Mouse (Mus musculus): ENCODE results near the gene Fam50b. TPM values are rescaled to one million over a fixed set of nuclear protein-coding genes. Genes with fewer than 3 reads are reported as not detected.

The Fam50b gene
- not detected in 2 replicates for polyA plus RNA-seq (2014; fragmentation: Nextera tagmentation; extraction: Ambion mirVana)

GRCm38 (mm10) chr13:34734686-34735085, at the start of gene Fam50b:
Fam50b (plus strand) TSS chr13:34734850.
- no peak within 1 kb of the TSS for H3K27ac ChIP-seq (replicated peaks; ENCODE audit: low read depth, low read length)
- H3K4me2 ChIP-seq (ENCODE audit: low read length) = no peak within 1 kb of the TSS
- no peaks in the 10 kb centered on the region for H3K27me3 ChIP-seq (ENCODE audit: control insufficient read depth, insufficient read depth, low read length)
- H3K4me3 ChIP-seq (replicated peaks; ENCODE audit: low read depth, low read length) = no peak within 1 kb of the TSS
- no peaks in the 10 kb centered on the region for H3K4me1 ChIP-seq (ENCODE audit: control insufficient read depth, insufficient read depth, low read length)
- no peak within 1 kb of the TSS for H3K9ac ChIP-seq (replicated peaks; ENCODE audit: low read length)
- H3K9me3 ChIP-seq (ENCODE audit: control insufficient read depth, low read length) = no peaks in the 10 kb centered on the region
- DNase-seq (peak; percentile 57), ATAC-seq (ENCODE audit: low FRiP score, low TSS enrichment) (no peak)
- H3K36me3 ChIP-seq (ENCODE audit: control insufficient read depth, insufficient read depth, low read length) = no peaks in the 10 kb centered on the region
- WGBS = 32% methylated on average over 5 of the region's 5 CpGs

GRCm38 (mm10) chr13:34685008-34685765, 49.5 kb upstream of the Fam50b start:
- no peak for DNase-seq
- 73% methylated on average over 7 of the region's 7 CpGs for WGBS
- Histone ChIP-seq H3K9me3 (ENCODE audit: control insufficient read depth, low read length) (no peaks in the 10 kb centered on the region), H3K4me1 (ENCODE audit: control insufficient read depth, insufficient read depth, low read length) (0 out of 2 replicates have a peak, but pooled peaks cover 2% of the 10 kb centered on the region), H3K27ac (replicated peaks; ENCODE audit: low read depth, low read length) (no peak overlapping the region), H3K4me3 (replicated peaks; ENCODE audit: low read depth, low read length) (no peak overlapping the region), H3K4me2 (ENCODE audit: low read length) (no peak overlapping the region), H3K36me3 (ENCODE audit: control insufficient read depth, insufficient read depth, low read length) (no peaks in the 10 kb centered on the region), H3K27me3 (ENCODE audit: control insufficient read depth, insufficient read depth, low read length) (no peaks in the 10 kb centered on the region), H3K9ac (replicated peaks; ENCODE audit: low read length) (no peak overlapping the region)
- no peak for ATAC-seq (ENCODE audit: low FRiP score, low TSS enrichment)

- H3K4me2 ChIP-seq (ENCODE audit: low read length) = no peak overlapping the region
- H3K4me1 ChIP-seq (ENCODE audit: control insufficient read depth, insufficient read depth, low read length) = no peaks in the 10 kb centered on the region
- no peak overlapping the region for H3K4me3 ChIP-seq (replicated peaks; ENCODE audit: low read depth, low read length)
- DNase-seq (no peak), ATAC-seq (ENCODE audit: low FRiP score, low TSS enrichment) (no peak)
- no peaks in the 10 kb centered on the region for H3K27me3 ChIP-seq (ENCODE audit: control insufficient read depth, insufficient read depth, low read length)
- H3K36me3 ChIP-seq (ENCODE audit: control insufficient read depth, insufficient read depth, low read length) = no peaks in the 10 kb centered on the region
- H3K9ac ChIP-seq (replicated peaks; ENCODE audit: low read length) = no peak overlapping the region
- no peak overlapping the region for H3K27ac ChIP-seq (replicated peaks; ENCODE audit: low read depth, low read length)
- H3K9me3 ChIP-seq (ENCODE audit: control insufficient read depth, low read length) = no peaks in the 10 kb centered on the region
- 85% methylated on average over 1 of the region's 1 CpGs for WGBS
Observed at GRCm38 (mm10) chr13:34691049-34691448, 43.6 kb upstream of the Fam50b start.

- 83% methylated on average over 6 of the region's 6 CpGs for WGBS
Observed at GRCm38 (mm10) chr13:34693111-34693510, 41.5 kb upstream of the Fam50b start.

GRCm38 (mm10) chr13:34696734-34697332, 37.8 kb upstream of the Fam50b start:
- 81% methylated on average over 7 of the region's 7 CpGs for WGBS
- no peak for DNase-seq
- Histone ChIP-seq H3K4me1 (ENCODE audit: control insufficient read depth, insufficient read depth, low read length) (no peaks in the 10 kb centered on the region), H3K4me3 (replicated peaks; ENCODE audit: low read depth, low read length) (no peak overlapping the region), H3K27me3 (ENCODE audit: control insufficient read depth, insufficient read depth, low read length) (no peaks in the 10 kb centered on the region), H3K9me3 (ENCODE audit: control insufficient read depth, low read length) (no peaks in the 10 kb centered on the region), H3K9ac (replicated peaks; ENCODE audit: low read length) (no peak overlapping the region), H3K36me3 (ENCODE audit: control insufficient read depth, insufficient read depth, low read length) (no peaks in the 10 kb centered on the region), H3K4me2 (ENCODE audit: low read length) (no peak overlapping the region), H3K27ac (replicated peaks; ENCODE audit: low read depth, low read length) (no peak overlapping the region)
- no peak for ATAC-seq (ENCODE audit: low FRiP score, low TSS enrichment)

More at GRCm38 (mm10) chr13:34693111-34693510, 41.5 kb upstream of the Fam50b start:
- Histone ChIP-seq H3K4me1 (ENCODE audit: control insufficient read depth, insufficient read depth, low read length) (no peaks in the 10 kb centered on the region), H3K4me3 (replicated peaks; ENCODE audit: low read depth, low read length) (no peak overlapping the region), H3K4me2 (ENCODE audit: low read length) (no peak overlapping the region), H3K27me3 (ENCODE audit: control insufficient read depth, insufficient read depth, low read length) (no peaks in the 10 kb centered on the region), H3K9me3 (ENCODE audit: control insufficient read depth, low read length) (no peaks in the 10 kb centered on the region), H3K36me3 (ENCODE audit: control insufficient read depth, insufficient read depth, low read length) (no peaks in the 10 kb centered on the region), H3K9ac (replicated peaks; ENCODE audit: low read length) (no peak overlapping the region), H3K27ac (replicated peaks; ENCODE audit: low read depth, low read length) (no peak overlapping the region)
- DNase-seq (no peak), ATAC-seq (ENCODE audit: low FRiP score, low TSS enrichment) (no peak)

DNA sequence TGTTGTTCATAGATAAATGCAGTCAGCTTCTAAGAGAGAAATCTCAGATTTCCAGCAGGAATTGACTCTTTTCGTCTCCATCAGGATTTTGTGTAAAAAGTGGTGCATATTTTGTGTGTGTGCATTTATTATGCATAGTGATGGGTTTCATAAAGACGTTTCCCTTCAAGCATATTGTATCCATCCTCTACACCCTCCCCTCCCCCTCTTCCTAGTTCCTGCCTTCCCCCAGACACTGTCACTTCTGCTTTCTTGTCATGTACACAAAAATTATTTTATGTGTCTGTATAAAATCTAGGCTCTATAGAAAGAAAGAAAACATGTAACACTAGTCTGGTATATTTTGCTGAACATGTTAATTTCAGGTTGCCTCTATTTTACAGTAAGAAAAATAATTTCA, 34.6 kb upstream of the Fam50b start:
- H3K9me3 ChIP-seq (ENCODE audit: control insufficient read depth, low read length) = no peaks in the 10 kb centered on the region
- no peak overlapping the region for H3K27ac ChIP-seq (replicated peaks; ENCODE audit: low read depth, low read length)
- H3K4me3 ChIP-seq (replicated peaks; ENCODE audit: low read depth, low read length) = no peak overlapping the region
- no peak overlapping the region for H3K9ac ChIP-seq (replicated peaks; ENCODE audit: low read length)
- H3K4me2 ChIP-seq (ENCODE audit: low read length) = no peak overlapping the region
- H3K27me3 ChIP-seq (ENCODE audit: control insufficient read depth, insufficient read depth, low read length) = no peaks in the 10 kb centered on the region
- ATAC-seq (ENCODE audit: low FRiP score, low TSS enrichment) (no peak), DNase-seq (peak; percentile 19)
- WGBS = 50% methylated on average over 2 of the region's 2 CpGs
- no peaks in the 10 kb centered on the region for H3K36me3 ChIP-seq (ENCODE audit: control insufficient read depth, insufficient read depth, low read length)
- no peaks in the 10 kb centered on the region for H3K4me1 ChIP-seq (ENCODE audit: control insufficient read depth, insufficient read depth, low read length)

- no peak overlapping the region for H3K27ac ChIP-seq (replicated peaks; ENCODE audit: low read depth, low read length)
- H3K9me3 ChIP-seq (ENCODE audit: control insufficient read depth, low read length) = no peaks in the 10 kb centered on the region
- H3K9ac ChIP-seq (replicated peaks; ENCODE audit: low read length) = no peak overlapping the region
- no peaks in the 10 kb centered on the region for H3K36me3 ChIP-seq (ENCODE audit: control insufficient read depth, insufficient read depth, low read length)
- no peaks in the 10 kb centered on the region for H3K4me1 ChIP-seq (ENCODE audit: control insufficient read depth, insufficient read depth, low read length)
- no peaks in the 10 kb centered on the region for H3K27me3 ChIP-seq (ENCODE audit: control insufficient read depth, insufficient read depth, low read length)
- ATAC-seq (ENCODE audit: low FRiP score, low TSS enrichment) (no peak), DNase-seq (no peak)
- H3K4me3 ChIP-seq (replicated peaks; ENCODE audit: low read depth, low read length) = no peak overlapping the region
- H3K4me2 ChIP-seq (ENCODE audit: low read length) = no peak overlapping the region
- WGBS = 92% methylated on average over 1 of the region's 1 CpGs
Observed at GRCm38 (mm10) chr13:34700630-34701029, 34.0 kb upstream of the Fam50b start.

DNA sequence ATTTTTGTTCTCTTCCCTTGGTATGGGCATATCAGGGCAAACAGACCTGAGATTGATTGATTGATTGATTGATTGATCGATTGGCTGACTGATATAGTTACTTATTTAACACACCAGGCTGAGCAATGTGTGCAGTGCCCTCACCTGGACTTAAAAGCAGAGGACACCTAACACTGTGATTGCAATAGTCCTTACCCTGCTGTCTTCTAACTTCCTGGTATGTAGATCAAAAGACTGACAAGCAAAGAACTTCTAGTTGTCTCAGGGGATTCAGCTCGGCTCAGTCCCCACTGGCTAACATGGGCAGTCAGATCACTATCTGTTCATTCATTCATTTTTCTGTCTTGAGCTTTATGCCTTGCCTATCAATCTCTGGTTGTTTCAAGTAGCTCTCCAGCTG, 31.3 kb upstream of the Fam50b start:
- no peak overlapping the region for H3K4me2 ChIP-seq (ENCODE audit: low read length)
- H3K27me3 ChIP-seq (ENCODE audit: control insufficient read depth, insufficient read depth, low read length) = no peaks in the 10 kb centered on the region
- 73% methylated on average over 2 of the region's 2 CpGs for WGBS
- no peak overlapping the region for H3K27ac ChIP-seq (replicated peaks; ENCODE audit: low read depth, low read length)
- H3K9ac ChIP-seq (replicated peaks; ENCODE audit: low read length) = no peak overlapping the region
- no peak for DNase-seq
- H3K4me1 ChIP-seq (ENCODE audit: control insufficient read depth, insufficient read depth, low read length) = no peaks in the 10 kb centered on the region
- no peaks in the 10 kb centered on the region for H3K36me3 ChIP-seq (ENCODE audit: control insufficient read depth, insufficient read depth, low read length)
- H3K4me3 ChIP-seq (replicated peaks; ENCODE audit: low read depth, low read length) = no peak overlapping the region
- no peaks in the 10 kb centered on the region for H3K9me3 ChIP-seq (ENCODE audit: control insufficient read depth, low read length)
- no peak for ATAC-seq (ENCODE audit: low FRiP score, low TSS enrichment)

- no peaks in the 10 kb centered on the region for H3K9me3 ChIP-seq (ENCODE audit: control insufficient read depth, low read length)
- H3K36me3 ChIP-seq (ENCODE audit: control insufficient read depth, insufficient read depth, low read length) = no peaks in the 10 kb centered on the region
- 81% methylated on average over 1 of the region's 1 CpGs for WGBS
- no peak overlapping the region for H3K27ac ChIP-seq (replicated peaks; ENCODE audit: low read depth, low read length)
- H3K27me3 ChIP-seq (ENCODE audit: control insufficient read depth, insufficient read depth, low read length) = no peaks in the 10 kb centered on the region
- DNase-seq (no peak), ATAC-seq (ENCODE audit: low FRiP score, low TSS enrichment) (no peak)
- no peak overlapping the region for H3K4me2 ChIP-seq (ENCODE audit: low read length)
- no peaks in the 10 kb centered on the region for H3K4me1 ChIP-seq (ENCODE audit: control insufficient read depth, insufficient read depth, low read length)
- no peak overlapping the region for H3K9ac ChIP-seq (replicated peaks; ENCODE audit: low read length)
- H3K4me3 ChIP-seq (replicated peaks; ENCODE audit: low read depth, low read length) = no peak overlapping the region
Observed at GRCm38 (mm10) chr13:34703795-34704194, 30.9 kb upstream of the Fam50b start.
